Mouse (Mus musculus) intestine, embryonic 14.5 days (tissue): ENCODE data around the gene Pla2g6. TPM values are rescaled to one million over a fixed set of nuclear protein-coding genes. Genes with fewer than 3 reads are reported as not detected.

Experiments
- ATAC-seq: fragments of 200-750 bp; cut with Nextera tagmentation; replicated peaks from 2 replicates; pipeline ENCODE4 v1.8.0; 2017; ENCODE audit warnings: low read depth, moderate number of reproducible peaks, moderate TSS enrichment, moderate library complexity; ENCODE audit not compliant: low FRiP score, low TSS enrichment
- DNase-seq: peaks from one replicate; pipeline ENCODE4 v3.0.0-alpha.2; 2018; ENCODE audit warnings: low spot score
- H3K27ac ChIP-seq: fragments of 300-500 bp; sonication (generic); 2 replicates; pipeline ENCODE4 v1.5.1; 2014; ENCODE audit warnings: low read depth, mild to moderate bottlenecking, control low read depth
- H3K27me3 ChIP-seq: fragments of 300-500 bp; sonication (generic); replicated peaks from 2 replicates; pipeline ENCODE4 v1.6.1; 2014; ENCODE audit warnings: low read length, control low read depth; ENCODE audit not compliant: control insufficient read depth, insufficient read depth
- H3K36me3 ChIP-seq: fragments of 300-500 bp; sonication (generic); 2 replicates; pipeline ENCODE4 v1.6.1; 2014; ENCODE audit warnings: low read length, control low read depth; ENCODE audit not compliant: control insufficient read depth, insufficient read depth
- H3K4me1 ChIP-seq: fragments of 300-500 bp; sonication (generic); replicated peaks from 2 replicates; pipeline ENCODE4 v1.6.1; 2014; ENCODE audit warnings: low read length, control low read depth, mixed read lengths; ENCODE audit not compliant: control insufficient read depth, insufficient read depth
- H3K4me2 ChIP-seq: fragments of 300-500 bp; sonication (generic); 2 replicates; pipeline ENCODE4 v1.6.1; 2014; ENCODE audit warnings: low read length
- H3K4me3 ChIP-seq: fragments of 300-500 bp; sonication (generic); 2 replicates; pipeline ENCODE4 v1.5.1; 2014; ENCODE audit warnings: low read depth, low read length, control low read depth, mixed read lengths
- H3K9ac ChIP-seq: fragments of 300-500 bp; sonication (generic); 2 replicates; pipeline ENCODE4 v1.6.1; 2014; ENCODE audit warnings: mild to moderate bottlenecking, low read length
- H3K9me3 ChIP-seq: fragments of 300-500 bp; sonication (generic); 2 replicates; pipeline ENCODE4 v1.6.1; 2016; ENCODE audit warnings: low read length, control low read depth; ENCODE audit not compliant: control insufficient read depth
- WGBS: fragments of 180-500 bp; shearing (Covaris S2); extraction: QIAGEN DNeasy Blood & Tissue Kit; methylation state at CpG from one replicate; pipeline ENCODE4 v1.1.7; 2014; 5-methylcytosine and 5-hydroxymethylcytosine counted together
- polyA plus RNA-seq: library from polyadenylated mRNA; unstranded; fragments of >200 nt; fragmentation: Nextera tagmentation; extraction: Ambion mirVana; gene quantifications from 2 replicates; pipeline ENCODE4 v1.2.1, GENCODE M21; 2014

The Pla2g6 gene
- polyA plus RNA-seq, 1 experiment from 2014 or later = 20.7 TPM

GRCm38 (mm10) chr15:79329346-79329978 is 1.3 kb upstream of the Pla2g6 start:
- WGBS = 93% methylated on average over 6 of the region's 6 CpGs
- H3K27ac ChIP-seq = no peak overlapping the region
- ATAC-seq (no peak), DNase-seq (no peak)
- H3K9ac ChIP-seq = no peak overlapping the region
- peaks cover 12% of the 10 kb centered on the region for H3K4me1 ChIP-seq
- no peak overlapping the region for H3K4me2 ChIP-seq
- no peaks in the 10 kb centered on the region for H3K9me3 ChIP-seq
- no peak overlapping the region for H3K4me3 ChIP-seq
- H3K36me3 ChIP-seq = no peaks in the 10 kb centered on the region
- H3K27me3 ChIP-seq = no peaks in the 10 kb centered on the region

- no peak overlapping the region for H3K9ac ChIP-seq
These were observed 717 bp upstream of the Pla2g6 start for GRCm38 (mm10) chr15:79328939-79329275.

GRCm38 (mm10) chr15:79326971-79327961 is 924 bp downstream of the Pla2g6 start:
- peak; percentile 26 for ATAC-seq
- DNase-seq = peak; percentile 81
- no peaks in the 10 kb centered on the region for H3K27me3 ChIP-seq
- H3K4me2 ChIP-seq = peak overlapping the region; percentile 83
- peaks cover 23% of the 10 kb centered on the region for H3K4me1 ChIP-seq
- WGBS = 13% methylated on average over 20 of the region's 20 CpGs
- H3K9me3 ChIP-seq = no peaks in the 10 kb centered on the region
- peak overlapping the region; percentile 93 for H3K27ac ChIP-seq
- peak overlapping the region; percentile 78 for H3K9ac ChIP-seq
- H3K4me3 ChIP-seq = peak overlapping the region; percentile 62
- no peaks in the 10 kb centered on the region for H3K36me3 ChIP-seq

More at GRCm38 (mm10) chr15:79328939-79329275, 717 bp upstream of the Pla2g6 start:
- Histone ChIP-seq H3K4me2 (peak overlapping the region; percentile 83), H3K4me3 (peak overlapping the region; percentile 62; the same call in 1 of the 2 replicates), H3K9me3 (no peaks in the 10 kb centered on the region), H3K36me3 (no peaks in the 10 kb centered on the region), H3K4me1 (peaks cover 17% of the 10 kb centered on the region), H3K27me3 (no peaks in the 10 kb centered on the region), H3K27ac (peak overlapping the region; percentile 93)
- DNase-seq (peak; percentile 62), ATAC-seq (no peak)
- 90% methylated on average over 4 of the region's 4 CpGs for WGBS

GRCm38 (mm10) chr15:79326264-79326663 is 1.9 kb downstream of the Pla2g6 start:
- 52% methylated on average over 4 of the region's 4 CpGs for WGBS
- H3K4me2 ChIP-seq = peak overlapping the region; percentile 83
- peaks cover 23% of the 10 kb centered on the region for H3K4me1 ChIP-seq
- no peak overlapping the region for H3K4me3 ChIP-seq
- H3K36me3 ChIP-seq = no peaks in the 10 kb centered on the region
- ATAC-seq (no peak), DNase-seq (no peak)
- no peaks in the 10 kb centered on the region for H3K27me3 ChIP-seq
- H3K9ac ChIP-seq = no peak overlapping the region
- no peaks in the 10 kb centered on the region for H3K9me3 ChIP-seq
- peak overlapping the region; percentile 93; the same call in 1 of the 2 replicates for H3K27ac ChIP-seq

GRCm38 (mm10) chr15:79325742-79326141 is 2.4 kb downstream of the Pla2g6 start:
- Histone ChIP-seq H3K36me3 (no peaks in the 10 kb centered on the region), H3K27ac (no peak overlapping the region), H3K4me2 (peak overlapping the region; percentile 83; the same call in 1 of the 2 replicates), H3K4me1 (peaks cover 23% of the 10 kb centered on the region), H3K27me3 (no peaks in the 10 kb centered on the region), H3K9ac (no peak overlapping the region), H3K9me3 (no peaks in the 10 kb centered on the region), H3K4me3 (no peak overlapping the region)
- WGBS = 58% methylated on average over 3 of the region's 3 CpGs
- ATAC-seq (no peak), DNase-seq (no peak)

GRCm38 (mm10) chr15:79324373-79324772 is 3.8 kb downstream of the Pla2g6 start:
- DNase-seq = no peak
- H3K9ac ChIP-seq = no peak overlapping the region
- no peak overlapping the region for H3K4me2 ChIP-seq
- no peaks in the 10 kb centered on the region for H3K36me3 ChIP-seq
- H3K4me3 ChIP-seq = no peak overlapping the region
- H3K9me3 ChIP-seq = no peaks in the 10 kb centered on the region
- ATAC-seq = no peak
- H3K27me3 ChIP-seq = no peaks in the 10 kb centered on the region
- 71% methylated on average over 3 of the region's 3 CpGs for WGBS
- H3K27ac ChIP-seq = no peak overlapping the region
- H3K4me1 ChIP-seq = peaks cover 23% of the 10 kb centered on the region

GRCm38 (mm10) chr15:79323791-79324155 is 4.4 kb downstream of the Pla2g6 start:
- Histone ChIP-seq H3K27ac (peak overlapping the region; percentile 54), H3K4me3 (no peak overlapping the region), H3K9me3 (no peaks in the 10 kb centered on the region), H3K27me3 (no peaks in the 10 kb centered on the region), H3K9ac (no peak overlapping the region), H3K4me1 (peaks cover 23% of the 10 kb centered on the region), H3K4me2 (no peak overlapping the region), H3K36me3 (no peaks in the 10 kb centered on the region)
- no peak for DNase-seq
- no peak for ATAC-seq
- WGBS = 83% methylated on average over 4 of the region's 4 CpGs

GRCm38 (mm10) chr15:79322991-79323790 is 5.0 kb downstream of the Pla2g6 start:
- ATAC-seq (no peak), DNase-seq (no peak)
- no peak overlapping the region for H3K4me3 ChIP-seq
- H3K36me3 ChIP-seq = no peaks in the 10 kb centered on the region
- no peak overlapping the region for H3K4me2 ChIP-seq
- no peaks in the 10 kb centered on the region for H3K9me3 ChIP-seq
- 71% methylated on average over 6 of the region's 6 CpGs for WGBS
- no peak overlapping the region for H3K9ac ChIP-seq
- H3K27ac ChIP-seq = peak overlapping the region; percentile 54
- peaks cover 21% of the 10 kb centered on the region for H3K4me1 ChIP-seq
- H3K27me3 ChIP-seq = no peaks in the 10 kb centered on the region
